In the genomic region with DNA sequence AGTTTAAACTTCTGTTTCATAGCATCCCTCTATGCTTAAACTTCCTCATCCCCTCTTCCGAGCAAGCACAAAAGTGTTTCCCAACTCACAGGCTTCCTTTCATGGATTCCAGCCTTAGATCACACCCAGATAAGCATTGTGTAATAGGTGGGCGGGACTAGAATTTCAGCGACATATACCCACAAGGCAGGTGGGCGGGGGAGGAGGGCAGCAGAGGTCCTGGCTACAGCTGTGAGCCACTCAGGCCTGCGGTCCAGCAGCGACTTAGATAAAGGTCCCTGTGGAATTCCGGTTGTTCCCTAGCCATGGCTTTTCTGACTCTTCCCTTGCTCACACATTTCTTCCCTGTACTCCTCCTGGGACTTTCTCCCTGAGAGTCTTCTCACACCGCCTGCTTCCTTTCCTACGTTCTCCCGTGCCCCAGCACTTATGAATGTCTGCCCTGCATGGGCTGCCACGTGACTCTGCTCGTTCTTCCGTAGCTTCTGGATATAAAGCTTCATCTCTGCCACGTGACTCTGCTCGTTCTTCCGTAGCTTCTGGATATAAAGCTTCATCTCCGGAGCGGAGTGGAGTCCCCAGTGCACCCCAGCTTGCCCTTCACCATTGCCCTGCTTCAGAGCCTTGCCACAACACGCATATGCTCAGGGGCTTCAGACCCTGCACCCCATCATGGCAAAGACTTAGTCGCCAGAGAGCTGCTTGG, we compare ENCODE assay signal across 10 mouse cellular contexts.
DNase-seq lines count a peak whose midpoint lies in the region; ATAC-seq and TF ChIP-seq lines count a peak whose summit lies in the region.
"Had no signal": no experiment of that assay in that cellular context is flagged by ENCODE, and none has a peak within 500 bp of the region (broad histone marks: within the 10 kb centered on the region; RNA-seq: fewer than 3 reads in every experiment).

No protein-coding gene starts in this region.

- 47% methylated on average over 20 of the region's 20 CpGs for WGBS in embryonic facial prominence, embryonic 15.5 days
- 31% methylated on average over 20 of the region's 20 CpGs for WGBS in hindbrain, embryonic 14.5 days
- WGBS in liver, embryonic 15.5 days (ENCODE audit: insufficient replicate concordance): 55% methylated on average over 20 of the region's 20 CpGs

- no peaks in the 10 kb centered on the region for H3K27me3 ChIP-seq in embryonic facial prominence, embryonic 15.5 days
- no peaks in the 10 kb centered on the region for H3K27me3 ChIP-seq in hindbrain, embryonic 14.5 days (ENCODE audit: control insufficient read depth, insufficient read depth, low read length)
- no peaks in the 10 kb centered on the region for H3K27me3 ChIP-seq in liver, embryonic 15.5 days
- H3K27me3 ChIP-seq: CH12.LX; limb, embryonic 12.5 days had no signal

- no peak for TF ChIP-seq CTCF in gastrocnemius, adult 2 months (IDR thresholded peaks at IDR 0.05)

- H3K36me3 ChIP-seq in embryonic facial prominence, embryonic 15.5 days: peaks cover 8% of the 10 kb centered on the region; the same call in 1 of the 2 replicates
- peaks cover 4% of the 10 kb centered on the region; the same call in 1 of the 2 replicates for H3K36me3 ChIP-seq in hindbrain, embryonic 14.5 days (replicated peaks; ENCODE audit: control insufficient read depth, insufficient read depth)
- peaks cover 16% of the 10 kb centered on the region; the same call in 1 of the 2 replicates for H3K36me3 ChIP-seq in liver, embryonic 15.5 days (replicated peaks)

- peak overlapping the region; percentile 70 for H3K27ac ChIP-seq in gastrocnemius, adult 2 months
- H3K27ac ChIP-seq in embryonic facial prominence, embryonic 15.5 days (replicated peaks): peak overlapping the region; percentile 19; the same call in 1 of the 2 replicates
- H3K27ac ChIP-seq in hindbrain, embryonic 14.5 days: no peak overlapping the region
- H3K27ac ChIP-seq in liver, embryonic 15.5 days (replicated peaks): peak overlapping the region; percentile 62; the same call in 1 of the 2 replicates
- H3K27ac ChIP-seq: limb, embryonic 12.5 days had no signal

- no peak overlapping the region for H3K4me3 ChIP-seq in gastrocnemius, adult 2 months
- H3K4me3 ChIP-seq in embryonic facial prominence, embryonic 15.5 days (replicated peaks): no peak overlapping the region
- H3K4me3 ChIP-seq in hindbrain, embryonic 14.5 days (replicated peaks; ENCODE audit: low read length): no peak overlapping the region
- no peak overlapping the region for H3K4me3 ChIP-seq in liver, embryonic 15.5 days (replicated peaks)
- H3K4me3 ChIP-seq: limb, embryonic 12.5 days had no signal

- ATAC-seq in embryonic facial prominence, embryonic 15.5 days (ENCODE audit: insufficient number of reproducible peaks, low FRiP score, low TSS enrichment, low read depth): 0 out of 2 replicates have a peak, but pooled peaks have one; percentile 31
- peak; percentile 44; the same call in 1 of the 2 replicates for ATAC-seq in hindbrain, embryonic 14.5 days (ENCODE audit: low FRiP score)
- ATAC-seq in liver, embryonic 15.5 days (ENCODE audit: insufficient read depth): peak; percentile 64

- DNase-seq in gastrocnemius, adult 2 months: peak; percentile 67
- DNase-seq in gastrocnemius, postnatal 4 days (ENCODE audit: low spot score in 2 of 2): no peak
- no peak for DNase-seq in hindbrain, embryonic 14.5 days (ENCODE audit: low spot score)
- peak; percentile 67 for DNase-seq in retina, embryonic 14.5 days (ENCODE audit: low spot score)
- DNase-seq in layer of hippocampus, postnatal 14 days (ENCODE audit: low spot score in 2 of 2): no peak
- DNase-seq in ovary, adult 18-20 months (ENCODE audit: low spot score): no peak

- H3K4me2 ChIP-seq in embryonic facial prominence, embryonic 15.5 days (replicated peaks): peak overlapping the region; percentile 19
- peak overlapping the region; percentile 38 for H3K4me2 ChIP-seq in hindbrain, embryonic 14.5 days (replicated peaks)
- peak overlapping the region; percentile 26; the same call in 1 of the 2 replicates for H3K4me2 ChIP-seq in liver, embryonic 15.5 days
- H3K4me2 ChIP-seq: limb, embryonic 12.5 days had no signal

- H3K9ac ChIP-seq in embryonic facial prominence, embryonic 15.5 days: no peak overlapping the region
- no peak overlapping the region; the same call in 1 of the 2 replicates for H3K9ac ChIP-seq in hindbrain, embryonic 14.5 days
- H3K9ac ChIP-seq in liver, embryonic 15.5 days: no peak overlapping the region
- H3K9ac ChIP-seq: limb, embryonic 12.5 days had no signal

- H3K9me3 ChIP-seq in embryonic facial prominence, embryonic 15.5 days (replicated peaks): no peaks in the 10 kb centered on the region
- no peaks in the 10 kb centered on the region for H3K9me3 ChIP-seq in hindbrain, embryonic 14.5 days (ENCODE audit: control insufficient read depth, low read length)
- no peaks in the 10 kb centered on the region for H3K9me3 ChIP-seq in liver, embryonic 15.5 days (replicated peaks)
- H3K9me3 ChIP-seq: limb, embryonic 12.5 days had no signal

- intact Hi-C loops in gastrocnemius, adult 2 months (cut with DNase I): loop anchor here (10.0 kb wide), 2 partner anchors 206 to 566 kb away; no protein-coding TSS in a partner anchor

- peaks cover 34% of the 10 kb centered on the region; the same call in 1 of the 2 replicates for H3K4me1 ChIP-seq in embryonic facial prominence, embryonic 15.5 days
- H3K4me1 ChIP-seq in hindbrain, embryonic 14.5 days (replicated peaks; ENCODE audit: control insufficient read depth, insufficient read depth, low read length): peaks cover 10% of the 10 kb centered on the region
- H3K4me1 ChIP-seq in liver, embryonic 15.5 days (replicated peaks): peaks cover 32% of the 10 kb centered on the region

Comparison
In these comparisons a context has a peak if more than half of its experiments do, and no peak if none do; other contexts are left out.
1. DNase-seq: peak in gastrocnemius, adult 2 months (single experiment) and retina, embryonic 14.5 days (single experiment); none in gastrocnemius, postnatal 4 days (0 of 2), hindbrain, embryonic 14.5 days (single experiment), layer of hippocampus, postnatal 14 days (0 of 2) and ovary, adult 18-20 months (single experiment).
2. Peak in every context shown above with its lines, with median percentiles within 50 percentile points of each other: ATAC-seq and H3K4me2 ChIP-seq.